Mouse (Mus musculus) liver, postnatal 0 days (tissue): ENCODE results near the gene Trpm3. TPM values are rescaled to one million over a fixed set of nuclear protein-coding genes. Genes with fewer than 3 reads are reported as not detected.

ENCODE experiments used
- ATAC-seq: fragments of 200-750 bp; cut with Nextera tagmentation; 2 replicates; pipeline ENCODE4 v1.8.0; 2017; ENCODE audit warnings: mild to moderate bottlenecking, moderate library complexity
- DNase-seq: peaks from one replicate; pipeline ENCODE4 v3.0.0-alpha.2; 2016
- H3K27ac ChIP-seq: fragments of 300-500 bp; sonication (generic); 2 replicates; pipeline ENCODE4 v1.5.1; 2014; ENCODE audit warnings: antibody characterized with exemption, moderate library complexity, mild to moderate bottlenecking, low read depth
- H3K27me3 ChIP-seq: fragments of 300-500 bp; sonication (generic); 2 replicates; pipeline ENCODE4 v1.6.1; 2014; ENCODE audit warnings: low read length, control low read depth, mixed read lengths; ENCODE audit not compliant: insufficient read depth
- H3K36me3 ChIP-seq: fragments of 300-500 bp; sonication (generic); replicated peaks from 2 replicates; pipeline ENCODE4 v1.6.1; 2014; ENCODE audit warnings: mild to moderate bottlenecking, control low read depth, low read length, moderate library complexity, mixed read lengths; ENCODE audit not compliant: insufficient read depth
- H3K4me1 ChIP-seq: fragments of 300-500 bp; sonication (generic); 2 replicates; pipeline ENCODE4 v1.6.1; 2014; ENCODE audit warnings: antibody characterized with exemption, mild to moderate bottlenecking, control low read depth; ENCODE audit not compliant: insufficient read depth
- H3K4me2 ChIP-seq: fragments of 300-500 bp; sonication (generic); 2 replicates; pipeline ENCODE4 v1.6.1; 2014; ENCODE audit warnings: low read depth, mild to moderate bottlenecking, low read length, moderate library complexity, mixed read lengths
- H3K4me3 ChIP-seq: fragments of 300-500 bp; sonication (generic); 2 replicates; pipeline ENCODE4 v1.5.1; 2014; ENCODE audit warnings: low read depth, low read length
- H3K9ac ChIP-seq: fragments of 300-500 bp; sonication (generic); replicated peaks from 2 replicates; pipeline ENCODE4 v1.6.1; 2014; ENCODE audit warnings: mild to moderate bottlenecking, moderate library complexity
- H3K9me3 ChIP-seq: fragments of 300-500 bp; sonication (generic); 2 replicates; pipeline ENCODE4 v1.6.1; 2016; ENCODE audit warnings: mild to moderate bottlenecking, control low read depth, low read length, mixed read lengths
- CTCF ChIP-seq: sonication (generic); IDR thresholded peaks from 2 replicates; pipeline ENCODE4 v1.5.1; 2016; ENCODE audit warnings: antibody characterized with exemption, low read depth
- EP300 ChIP-seq: IDR thresholded peaks from 2 replicates; pipeline ENCODE4 v1.6.1; 2016; ENCODE audit warnings: antibody characterized with exemption, low read depth, mild to moderate bottlenecking
- WGBS: fragments of 180-500 bp; shearing (Covaris S2); extraction: QIAGEN DNeasy Blood & Tissue Kit; methylation state at CpG from one replicate; pipeline ENCODE4 v1.1.7; 2014; ENCODE audit not compliant: insufficient replicate concordance; 5-methylcytosine and 5-hydroxymethylcytosine counted together
- polyA plus RNA-seq: library from polyadenylated mRNA; unstranded; fragments of >200 nt; fragmentation: Nextera tagmentation; extraction: Ambion mirVana; gene quantifications from 2 replicates; pipeline ENCODE4 v1.2.1, GENCODE M21; 2015

Trpm3 gene
- polyA plus RNA-seq, 1 experiment from 2014 or later, result 0.02 TPM

- no peaks in the 10 kb centered on the region for H3K36me3 ChIP-seq
- no peak for TF ChIP-seq CTCF
- TF ChIP-seq EP300, result no peak
- H3K27ac ChIP-seq, result no peak overlapping the region
- H3K9ac ChIP-seq, result no peak overlapping the region
- no peaks in the 10 kb centered on the region for H3K9me3 ChIP-seq
- no peak for ATAC-seq
- DNase-seq, result no peak
- no peak overlapping the region for H3K4me3 ChIP-seq
- H3K27me3 ChIP-seq, result no peaks in the 10 kb centered on the region
- H3K4me1 ChIP-seq, result no peaks in the 10 kb centered on the region
- WGBS, result 42% methylated on average over 2 of the region's 2 CpGs
- no peak overlapping the region for H3K4me2 ChIP-seq
These were observed 874.8 kb downstream of the Trpm3 start for GRCm38 (mm10) chr19:23013695-23014094.

- DNase-seq (peak; percentile 63), ATAC-seq (peak; percentile 55; the same call in 1 of the 2 replicates)
- H3K4me1 ChIP-seq, result no peaks in the 10 kb centered on the region
- H3K27ac ChIP-seq, result no peak overlapping the region
- no peak overlapping the region for H3K4me3 ChIP-seq
- no peaks in the 10 kb centered on the region for H3K9me3 ChIP-seq
- peak; percentile 66 for TF ChIP-seq CTCF
- no peak for TF ChIP-seq EP300
- H3K9ac ChIP-seq, result no peak overlapping the region
- no peak overlapping the region for H3K4me2 ChIP-seq
- 42% methylated on average over 3 of the region's 3 CpGs for WGBS
- H3K27me3 ChIP-seq, result no peaks in the 10 kb centered on the region
- no peaks in the 10 kb centered on the region for H3K36me3 ChIP-seq
These were observed 876.7 kb downstream of the Trpm3 start for GRCm38 (mm10) chr19:23015516-23015915.

DNA sequence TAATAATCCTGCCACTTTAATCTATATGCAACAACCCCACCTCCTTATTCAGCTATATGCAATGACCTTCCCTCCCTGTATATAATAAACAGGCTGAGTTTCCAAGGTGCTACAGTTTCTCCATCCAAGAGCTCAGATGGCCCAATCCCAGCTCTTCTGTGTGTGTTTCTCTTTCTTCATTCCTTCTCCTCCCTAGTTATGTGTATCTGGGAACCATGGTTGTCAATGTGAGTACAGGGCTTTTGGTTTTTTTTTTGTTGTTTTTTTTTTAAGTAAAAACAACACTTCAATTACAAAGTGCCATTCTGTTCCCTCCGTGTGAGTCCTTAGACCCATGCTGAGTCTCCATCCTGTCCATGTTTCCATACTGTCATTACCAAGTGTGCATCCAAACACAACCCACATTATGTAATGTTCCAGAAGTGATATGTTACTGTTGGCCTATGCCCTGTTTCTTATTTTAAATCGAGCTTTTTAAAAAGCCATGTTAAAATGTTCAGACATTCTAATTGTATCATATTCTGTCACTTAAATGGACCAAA, 879.4 kb downstream of the Trpm3 start:
- ATAC-seq, result no peak
- no peak overlapping the region for H3K4me2 ChIP-seq
- H3K36me3 ChIP-seq, result no peaks in the 10 kb centered on the region
- 66% methylated on average over 2 of the region's 2 CpGs for WGBS
- H3K4me1 ChIP-seq, result no peaks in the 10 kb centered on the region
- TF ChIP-seq CTCF (no peak), EP300 (no peak)
- H3K27me3 ChIP-seq, result no peaks in the 10 kb centered on the region
- no peak for DNase-seq
- H3K4me3 ChIP-seq, result no peak overlapping the region
- no peaks in the 10 kb centered on the region for H3K9me3 ChIP-seq
- H3K27ac ChIP-seq, result no peak overlapping the region
- no peak overlapping the region for H3K9ac ChIP-seq

- no peak for TF ChIP-seq CTCF
- no peak for TF ChIP-seq EP300
- no peak overlapping the region for H3K9ac ChIP-seq
- H3K4me3 ChIP-seq, result no peak overlapping the region
- DNase-seq, result no peak
- ATAC-seq, result no peak
- no peak overlapping the region for H3K4me2 ChIP-seq
- no peak overlapping the region for H3K27ac ChIP-seq
- H3K9me3 ChIP-seq, result no peaks in the 10 kb centered on the region
- WGBS, result 76% methylated on average over 6 of the region's 6 CpGs
- H3K4me1 ChIP-seq, result no peaks in the 10 kb centered on the region
- no peaks in the 10 kb centered on the region for H3K27me3 ChIP-seq
- H3K36me3 ChIP-seq, result no peaks in the 10 kb centered on the region
These were observed 884.1 kb downstream of the Trpm3 start for GRCm38 (mm10) chr19:23022902-23023301.

- H3K4me2 ChIP-seq, result no peak overlapping the region
- no peak overlapping the region for H3K27ac ChIP-seq
- H3K27me3 ChIP-seq, result no peaks in the 10 kb centered on the region
- DNase-seq (no peak), ATAC-seq (no peak)
- H3K36me3 ChIP-seq, result no peaks in the 10 kb centered on the region
- no peaks in the 10 kb centered on the region for H3K9me3 ChIP-seq
- no peak overlapping the region for H3K9ac ChIP-seq
- 80% methylated on average over 7 of the region's 7 CpGs for WGBS
- H3K4me3 ChIP-seq, result no peak overlapping the region
- H3K4me1 ChIP-seq, result no peaks in the 10 kb centered on the region
- TF ChIP-seq CTCF, result no peak
These were observed 884.6 kb downstream of the Trpm3 start for GRCm38 (mm10) chr19:23023316-23023960.

DNA sequence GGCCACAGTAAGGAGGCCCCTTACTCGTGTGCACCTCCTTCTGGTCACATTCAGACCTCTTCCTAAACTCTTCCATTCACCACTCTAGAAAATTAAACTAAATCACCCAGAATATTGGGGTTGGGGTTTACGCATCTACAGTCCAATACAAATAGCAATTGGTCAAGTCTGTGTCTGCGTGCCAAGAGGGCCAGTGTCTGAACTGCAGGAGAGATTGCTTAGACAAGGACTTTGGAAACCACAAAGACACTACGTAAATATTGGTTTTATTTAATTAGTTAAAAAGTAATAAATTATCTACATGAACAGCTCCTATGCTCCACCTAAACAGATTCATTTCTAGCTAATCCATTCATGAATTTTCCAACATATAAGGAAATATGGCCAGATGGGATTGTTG, 886.0 kb downstream of the Trpm3 start:
- no peak overlapping the region for H3K4me3 ChIP-seq
- H3K27me3 ChIP-seq, result no peaks in the 10 kb centered on the region
- H3K9ac ChIP-seq, result no peak overlapping the region
- H3K36me3 ChIP-seq, result no peaks in the 10 kb centered on the region
- WGBS, result 81% methylated on average over 4 of the region's 4 CpGs
- H3K27ac ChIP-seq, result no peak overlapping the region
- H3K4me2 ChIP-seq, result no peak overlapping the region
- no peaks in the 10 kb centered on the region for H3K4me1 ChIP-seq
- no peaks in the 10 kb centered on the region for H3K9me3 ChIP-seq
- DNase-seq (no peak), ATAC-seq (no peak)
- TF ChIP-seq CTCF, result 0 out of 2 replicates have a peak, but pooled peaks have one; percentile 4
- TF ChIP-seq EP300, result no peak

- no peak overlapping the region for H3K4me3 ChIP-seq
- H3K4me2 ChIP-seq, result no peak overlapping the region
- H3K9me3 ChIP-seq, result no peaks in the 10 kb centered on the region
- DNase-seq (no peak), ATAC-seq (no peak)
- no peaks in the 10 kb centered on the region for H3K27me3 ChIP-seq
- no peak for TF ChIP-seq CTCF
- TF ChIP-seq EP300, result no peak
- no peak overlapping the region for H3K27ac ChIP-seq
- H3K36me3 ChIP-seq, result no peaks in the 10 kb centered on the region
- H3K4me1 ChIP-seq, result no peaks in the 10 kb centered on the region
- WGBS, result 79% methylated on average over 7 of the region's 7 CpGs
- H3K9ac ChIP-seq, result no peak overlapping the region
These were observed 887.6 kb downstream of the Trpm3 start for GRCm38 (mm10) chr19:23026427-23026826.
